Mouse (Mus musculus): ENCODE measurements around the gene Large1. TPM values are rescaled to one million over a fixed set of nuclear protein-coding genes. Genes with fewer than 3 reads are reported as not detected.
"Not testable (repeated sequence)": the region's sequence is repeated elsewhere in the genome, so short reads cannot be mapped to it uniquely, and the experiment has no call there.

Large1 gene
- total RNA-seq (2015; ENCODE audit: low replicate concordance) (not detected in 2 replicates), total RNA-seq (2017; ENCODE audit: low replicate concordance) (1.4 and 1.5 TPM in 2 replicates)

- peak; percentile 62; the same call in 1 of the 2 replicates for ATAC-seq (replicated peaks; ENCODE audit: low FRiP score, poor library complexity, severe bottlenecking)
Measured at GRCm38 (mm10) chr8:73353108-73353793, at the start of gene Large1. Gene Large1 (minus strand): TSS chr8:73353540.

- ATAC-seq (replicated peaks; ENCODE audit: low FRiP score, poor library complexity, severe bottlenecking), result no peak
Measured at GRCm38 (mm10) chr8:73400343-73400742, 47.0 kb upstream of the Large1 start.

- ATAC-seq (replicated peaks; ENCODE audit: low FRiP score, poor library complexity, severe bottlenecking), result not testable (repeated sequence)
Measured at GRCm38 (mm10) chr8:73373001-73373400, 19.7 kb upstream of the Large1 start.

GRCm38 (mm10) chr8:73355979-73356378 is 2.6 kb upstream of the Large1 start:
- no peak for ATAC-seq (replicated peaks; ENCODE audit: low FRiP score, poor library complexity, severe bottlenecking)

- no peak for ATAC-seq (replicated peaks; ENCODE audit: low FRiP score, poor library complexity, severe bottlenecking)
Measured at GRCm38 (mm10) chr8:73354201-73354881, 1.0 kb upstream of the Large1 start.

- ATAC-seq (replicated peaks; ENCODE audit: low FRiP score, poor library complexity, severe bottlenecking), result no peak
Measured at GRCm38 (mm10) chr8:73353794-73354179, 447 bp upstream of the Large1 start.

- no peak for ATAC-seq (replicated peaks; ENCODE audit: low FRiP score, poor library complexity, severe bottlenecking)
Measured at GRCm38 (mm10) chr8:73352301-73353107, 836 bp downstream of the Large1 start.

- no peak for ATAC-seq (replicated peaks; ENCODE audit: low FRiP score, poor library complexity, severe bottlenecking)
Measured at GRCm38 (mm10) chr8:73350366-73350765, 3.0 kb downstream of the Large1 start.

- no peak for ATAC-seq (replicated peaks; ENCODE audit: low FRiP score, poor library complexity, severe bottlenecking)
Measured at GRCm38 (mm10) chr8:73342761-73343395, 10.5 kb downstream of the Large1 start.

GRCm38 (mm10) chr8:73336845-73337244 is 16.5 kb downstream of the Large1 start:
- no peak for ATAC-seq (replicated peaks; ENCODE audit: low FRiP score, poor library complexity, severe bottlenecking)

- no peak for ATAC-seq (replicated peaks; ENCODE audit: low FRiP score, poor library complexity, severe bottlenecking)
Measured at GRCm38 (mm10) chr8:73329131-73329530, 24.2 kb downstream of the Large1 start.

- ATAC-seq (replicated peaks; ENCODE audit: low FRiP score, poor library complexity, severe bottlenecking), result no peak
Measured at GRCm38 (mm10) chr8:73328056-73328455, 25.3 kb downstream of the Large1 start.

GRCm38 (mm10) chr8:73324667-73325066 is 28.7 kb downstream of the Large1 start:
- no peak for ATAC-seq (replicated peaks; ENCODE audit: low FRiP score, poor library complexity, severe bottlenecking)

GRCm38 (mm10) chr8:73323591-73323990 is 29.7 kb downstream of the Large1 start:
- no peak for ATAC-seq (replicated peaks; ENCODE audit: low FRiP score, poor library complexity, severe bottlenecking)

- ATAC-seq (replicated peaks; ENCODE audit: low FRiP score, poor library complexity, severe bottlenecking), result peak; percentile 100
Measured at GRCm38 (mm10) chr8:73319500-73319899, 33.8 kb downstream of the Large1 start.

GRCm38 (mm10) chr8:73313911-73314310 is 39.4 kb downstream of the Large1 start:
- ATAC-seq (replicated peaks; ENCODE audit: low FRiP score, poor library complexity, severe bottlenecking), result no peak

GRCm38 (mm10) chr8:73312714-73313607 is 40.4 kb downstream of the Large1 start:
- no peak for ATAC-seq (replicated peaks; ENCODE audit: low FRiP score, poor library complexity, severe bottlenecking)

- ATAC-seq (replicated peaks; ENCODE audit: low FRiP score, poor library complexity, severe bottlenecking), result no peak
Measured at GRCm38 (mm10) chr8:73310471-73310870, 42.9 kb downstream of the Large1 start.

GRCm38 (mm10) chr8:73310036-73310435 is 43.3 kb downstream of the Large1 start:
- ATAC-seq (replicated peaks; ENCODE audit: low FRiP score, poor library complexity, severe bottlenecking), result no peak

All from erythroblast, adult 5-6 weeks (primary cell).